Mouse (Mus musculus) heart, embryonic 13.5 days (tissue): ENCODE data around the gene Bhlhe40. TPM values are rescaled to one million over a fixed set of nuclear protein-coding genes. Genes with fewer than 3 reads are reported as not detected.

ENCODE experiments used
- ATAC-seq: fragments of 200-750 bp; cut with Nextera tagmentation; 2 replicates; pipeline ENCODE4 v1.8.0; 2017; ENCODE audit warnings: moderate TSS enrichment; ENCODE audit not compliant: insufficient number of reproducible peaks, low FRiP score, low TSS enrichment; ENCODE audit errors: extremely low read depth
- H3K27ac ChIP-seq: fragments of 300-500 bp; sonication (generic); replicated peaks from 2 replicates; pipeline ENCODE4 v1.5.1; 2015; ENCODE audit warnings: moderate library complexity, mild to moderate bottlenecking, inconsistent platforms
- H3K27me3 ChIP-seq: fragments of 300-500 bp; sonication (generic); replicated peaks from 2 replicates; pipeline ENCODE4 v1.6.1; 2015; ENCODE audit warnings: mild to moderate bottlenecking, inconsistent platforms
- H3K36me3 ChIP-seq: fragments of 300-500 bp; sonication (generic); 2 replicates; pipeline ENCODE4 v1.6.1; 2015; ENCODE audit warnings: mild to moderate bottlenecking, inconsistent platforms
- H3K4me1 ChIP-seq: fragments of 300-500 bp; sonication (generic); 2 replicates; pipeline ENCODE4 v1.6.1; 2015; ENCODE audit warnings: inconsistent platforms
- H3K4me2 ChIP-seq: fragments of 300-500 bp; sonication (generic); 2 replicates; pipeline ENCODE4 v1.6.1; 2015; ENCODE audit warnings: inconsistent platforms, mild to moderate bottlenecking, moderate library complexity
- H3K4me3 ChIP-seq: fragments of 300-500 bp; sonication (generic); 2 replicates; pipeline ENCODE4 v1.5.1; 2015; ENCODE audit warnings: moderate library complexity, mild to moderate bottlenecking, inconsistent platforms
- H3K9ac ChIP-seq: fragments of 300-500 bp; sonication (generic); 2 replicates; pipeline ENCODE4 v1.6.1; 2015; ENCODE audit warnings: inconsistent platforms, mild to moderate bottlenecking, moderate library complexity
- H3K9me3 ChIP-seq: fragments of 300-500 bp; sonication (generic); 2 replicates; pipeline ENCODE4 v1.6.1; 2016; ENCODE audit warnings: inconsistent platforms
- WGBS: fragments of 180-500 bp; shearing (Covaris S2); methylation state at CpG from one replicate; pipeline ENCODE4 v1.1.7; 2015; ENCODE audit warnings: mixed read lengths; 5-methylcytosine and 5-hydroxymethylcytosine counted together
- polyA plus RNA-seq: library from polyadenylated mRNA; unstranded; fragments of >200 nt; fragmentation: Nextera tagmentation; extraction: Ambion mirVana; gene quantifications from 2 replicates; pipeline ENCODE4 v1.2.1, GENCODE M21; 2015

Gene Bhlhe40
- polyA plus RNA-seq, 1 experiment from 2014 or later: 15.1 TPM

- H3K27ac ChIP-seq: no peak overlapping the region
- peaks cover 2% of the 10 kb centered on the region; the same call in 1 of the 2 replicates for H3K4me1 ChIP-seq
- no peaks in the 10 kb centered on the region for H3K9me3 ChIP-seq
- H3K36me3 ChIP-seq: no peaks in the 10 kb centered on the region
- no peaks in the 10 kb centered on the region for H3K27me3 ChIP-seq
- no peak for ATAC-seq
- H3K4me3 ChIP-seq: no peak overlapping the region
- WGBS: 68% methylated on average over 9 of the region's 9 CpGs
- no peak overlapping the region for H3K4me2 ChIP-seq
- H3K9ac ChIP-seq: no peak overlapping the region
Observed at GRCm38 (mm10) chr6:108676783-108677340, 16.4 kb downstream of the Bhlhe40 start.

GRCm38 (mm10) chr6:108677697-108678096 lies 17.3 kb downstream of the Bhlhe40 start:
- no peak overlapping the region for H3K9ac ChIP-seq
- no peak overlapping the region for H3K27ac ChIP-seq
- no peak overlapping the region for H3K4me2 ChIP-seq
- H3K9me3 ChIP-seq: no peaks in the 10 kb centered on the region
- no peaks in the 10 kb centered on the region for H3K27me3 ChIP-seq
- no peak overlapping the region for H3K4me3 ChIP-seq
- no peaks in the 10 kb centered on the region for H3K36me3 ChIP-seq
- no peaks in the 10 kb centered on the region for H3K4me1 ChIP-seq
- ATAC-seq: no peak
- WGBS: 71% methylated on average over 4 of the region's 4 CpGs

- Histone ChIP-seq H3K36me3 (no peaks in the 10 kb centered on the region), H3K9me3 (no peaks in the 10 kb centered on the region), H3K4me3 (no peak overlapping the region), H3K27me3 (no peaks in the 10 kb centered on the region), H3K9ac (no peak overlapping the region), H3K4me2 (no peak overlapping the region), H3K4me1 (no peaks in the 10 kb centered on the region), H3K27ac (no peak overlapping the region)
- WGBS: 71% methylated on average over 5 of the region's 5 CpGs
- no peak for ATAC-seq
Observed at GRCm38 (mm10) chr6:108678227-108678626, 17.8 kb downstream of the Bhlhe40 start.

- no peak overlapping the region for H3K4me3 ChIP-seq
- 74% methylated on average over 7 of the region's 7 CpGs for WGBS
- no peaks in the 10 kb centered on the region for H3K27me3 ChIP-seq
- H3K4me1 ChIP-seq: no peaks in the 10 kb centered on the region
- no peak overlapping the region for H3K9ac ChIP-seq
- no peaks in the 10 kb centered on the region for H3K36me3 ChIP-seq
- no peaks in the 10 kb centered on the region for H3K9me3 ChIP-seq
- no peak overlapping the region for H3K4me2 ChIP-seq
- ATAC-seq: no peak
- no peak overlapping the region for H3K27ac ChIP-seq
Observed at GRCm38 (mm10) chr6:108680503-108680902, 20.1 kb downstream of the Bhlhe40 start.

GRCm38 (mm10) chr6:108681084-108681483 lies 20.7 kb downstream of the Bhlhe40 start:
- WGBS: 76% methylated on average over 4 of the region's 4 CpGs

GRCm38 (mm10) chr6:108683140-108683539 lies 22.7 kb downstream of the Bhlhe40 start:
- Histone ChIP-seq H3K27me3 (no peaks in the 10 kb centered on the region), H3K9me3 (no peaks in the 10 kb centered on the region), H3K27ac (no peak overlapping the region), H3K36me3 (no peaks in the 10 kb centered on the region), H3K4me1 (0 out of 2 replicates have a peak, but pooled peaks cover under 1% of the 10 kb centered on the region), H3K4me3 (no peak overlapping the region), H3K4me2 (no peak overlapping the region), H3K9ac (no peak overlapping the region)
- WGBS: 76% methylated on average over 1 of the region's 1 CpGs
- ATAC-seq: no peak

More at GRCm38 (mm10) chr6:108681084-108681483, 20.7 kb downstream of the Bhlhe40 start:
- H3K36me3 ChIP-seq: no peaks in the 10 kb centered on the region
- H3K9ac ChIP-seq: no peak overlapping the region
- ATAC-seq: no peak
- H3K9me3 ChIP-seq: no peaks in the 10 kb centered on the region
- H3K27ac ChIP-seq: no peak overlapping the region
- no peaks in the 10 kb centered on the region for H3K27me3 ChIP-seq
- H3K4me3 ChIP-seq: no peak overlapping the region
- no peak overlapping the region for H3K4me2 ChIP-seq
- H3K4me1 ChIP-seq: no peaks in the 10 kb centered on the region

GRCm38 (mm10) chr6:108684430-108684829 lies 24.0 kb downstream of the Bhlhe40 start:
- ATAC-seq: no peak
- Histone ChIP-seq H3K9me3 (no peaks in the 10 kb centered on the region), H3K9ac (no peak overlapping the region), H3K4me3 (no peak overlapping the region), H3K36me3 (no peaks in the 10 kb centered on the region), H3K27me3 (no peaks in the 10 kb centered on the region), H3K4me2 (no peak overlapping the region), H3K27ac (no peak overlapping the region), H3K4me1 (peaks cover 5% of the 10 kb centered on the region; the same call in 1 of the 2 replicates)
- WGBS: 55% methylated on average over 5 of the region's 5 CpGs

- Histone ChIP-seq H3K27ac (no peak overlapping the region), H3K4me3 (no peak overlapping the region), H3K27me3 (no peaks in the 10 kb centered on the region), H3K36me3 (no peaks in the 10 kb centered on the region), H3K4me2 (no peak overlapping the region), H3K4me1 (peaks cover 5% of the 10 kb centered on the region; the same call in 1 of the 2 replicates), H3K9me3 (no peaks in the 10 kb centered on the region), H3K9ac (no peak overlapping the region)
- ATAC-seq: no peak
- 60% methylated on average over 9 of the region's 9 CpGs for WGBS
Observed at GRCm38 (mm10) chr6:108685758-108686355, 25.4 kb downstream of the Bhlhe40 start.

- H3K4me1 ChIP-seq: peaks cover 5% of the 10 kb centered on the region; the same call in 1 of the 2 replicates
Observed at GRCm38 (mm10) chr6:108686930-108687329, 26.5 kb downstream of the Bhlhe40 start.

GRCm38 (mm10) chr6:108688344-108688743 lies 27.9 kb downstream of the Bhlhe40 start:
- no peaks in the 10 kb centered on the region for H3K36me3 ChIP-seq
- no peak overlapping the region for H3K27ac ChIP-seq
- ATAC-seq: no peak
- H3K9ac ChIP-seq: no peak overlapping the region
- no peaks in the 10 kb centered on the region for H3K9me3 ChIP-seq
- WGBS: 55% methylated on average over 5 of the region's 5 CpGs
- no peaks in the 10 kb centered on the region for H3K27me3 ChIP-seq
- H3K4me1 ChIP-seq: peaks cover 5% of the 10 kb centered on the region; the same call in 1 of the 2 replicates
- H3K4me2 ChIP-seq: no peak overlapping the region
- no peak overlapping the region for H3K4me3 ChIP-seq

More at GRCm38 (mm10) chr6:108686930-108687329, 26.5 kb downstream of the Bhlhe40 start:
- 75% methylated on average over 3 of the region's 3 CpGs for WGBS
- no peak overlapping the region for H3K4me3 ChIP-seq
- no peaks in the 10 kb centered on the region for H3K9me3 ChIP-seq
- no peak overlapping the region for H3K27ac ChIP-seq
- no peaks in the 10 kb centered on the region for H3K27me3 ChIP-seq
- H3K4me2 ChIP-seq: no peak overlapping the region
- H3K36me3 ChIP-seq: no peaks in the 10 kb centered on the region
- H3K9ac ChIP-seq: no peak overlapping the region
- ATAC-seq: no peak

GRCm38 (mm10) chr6:108692986-108693385 lies 32.6 kb downstream of the Bhlhe40 start:
- Histone ChIP-seq H3K9ac (no peak overlapping the region), H3K27me3 (no peaks in the 10 kb centered on the region), H3K27ac (no peak overlapping the region), H3K4me1 (peaks cover 13% of the 10 kb centered on the region), H3K36me3 (no peaks in the 10 kb centered on the region), H3K9me3 (no peaks in the 10 kb centered on the region), H3K4me3 (no peak overlapping the region), H3K4me2 (no peak overlapping the region)
- ATAC-seq: no peak
- WGBS: 60% methylated on average over 3 of the region's 3 CpGs
